Mouse (Mus musculus): Measurements from ENCODE around the gene Bmp2. TPM values are rescaled to one million over a fixed set of nuclear protein-coding genes. Genes with fewer than 3 reads are reported as not detected.

Gene Bmp2
- 0.14 TPM for polyA plus RNA-seq (2017; shearing (Covaris generic))

DNA sequence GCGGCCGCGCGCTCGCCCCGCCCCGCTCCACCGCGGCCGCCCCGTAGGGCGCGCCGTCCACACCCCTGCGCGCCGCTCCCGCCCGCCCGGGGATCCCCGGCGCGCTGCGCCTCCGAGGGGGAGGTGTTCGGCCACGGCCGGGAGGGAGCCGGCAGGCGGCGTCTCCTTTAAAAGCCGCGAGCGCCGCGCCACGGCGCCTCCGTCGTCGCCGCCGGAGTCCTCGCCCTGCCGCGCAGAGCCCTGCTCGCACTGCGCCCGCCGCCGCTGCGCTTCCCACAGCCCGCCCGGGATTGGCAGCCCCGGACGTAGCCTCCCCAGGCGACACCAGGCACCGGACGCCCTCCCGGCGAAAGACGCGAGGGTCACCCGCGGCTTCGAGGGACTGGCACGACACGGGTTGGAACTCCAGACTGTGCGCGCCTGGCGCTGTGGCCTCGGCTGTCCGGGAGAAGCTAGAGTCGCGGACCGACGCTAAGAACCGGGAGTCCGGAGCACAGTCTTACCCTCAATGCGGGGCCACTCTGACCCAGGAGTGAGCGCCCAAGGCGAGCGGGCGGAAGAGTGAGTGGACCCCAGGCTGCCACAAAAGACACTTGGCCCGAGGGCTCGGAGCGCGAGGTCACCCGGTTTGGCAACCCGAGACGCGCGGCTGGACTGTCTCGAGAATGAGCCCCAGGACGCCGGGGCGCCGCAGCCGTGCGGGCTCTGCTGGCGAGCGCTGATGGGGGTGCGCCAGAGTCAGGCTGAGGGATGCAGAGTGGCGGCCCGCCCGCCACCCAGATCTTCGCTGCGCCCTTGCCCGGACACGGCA lies at the start of gene Bmp2:
TSS of gene Bmp2 (plus strand) at position 129 of the 811 bp plus-strand sequence.

All from CD4-positive, CD25-positive, alpha-beta regulatory T cell (primary cell).